Mouse (Mus musculus) C2C12 (cell line): ENCODE results near the gene Ppm1e.

Source experiments
- CEBPB ChIP-seq: IDR thresholded peaks from one replicate; pipeline ENCODE4 v1.6.1; 2011; ENCODE audit warnings: low read depth, mild to moderate bottlenecking, control low read depth, moderate library complexity
- CTCF ChIP-seq: IDR thresholded peaks from one replicate; pipeline ENCODE4 v1.5.1; 2011; ENCODE audit not compliant: control insufficient read depth, insufficient read depth, insufficient read length

DNA sequence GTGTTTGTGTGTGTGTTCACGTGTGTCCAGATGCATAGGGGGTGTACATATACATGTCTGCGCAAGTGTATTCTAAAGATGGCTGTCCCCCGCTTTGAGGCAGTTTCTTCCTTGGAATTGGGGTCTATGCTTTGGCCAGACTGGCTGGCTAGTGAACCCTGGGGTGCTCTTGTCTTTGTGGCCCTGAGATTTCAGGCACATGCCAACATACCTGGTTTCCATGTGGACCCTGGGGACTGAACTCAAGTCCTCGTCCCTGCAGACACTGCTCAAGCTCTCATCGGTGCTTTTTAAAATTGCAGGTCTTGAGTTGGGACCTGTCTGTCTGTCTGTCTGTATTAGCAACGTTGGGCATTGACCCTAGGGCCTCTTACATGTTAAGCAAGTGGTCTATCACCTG, 105.5 kb downstream of the Ppm1e start:
- TF ChIP-seq CTCF (no peak), CEBPB (no peak)
